Mouse (Mus musculus) thymus, postnatal 36 days (tissue): ENCODE measurements around the gene Fbxl8.
A peak's percentile ranks its signal among the peaks of the same experiment; 100 is the strongest.
"Not testable (repeated sequence)": the region's sequence is repeated elsewhere in the genome, so short reads cannot be mapped to it uniquely, and the experiment has no call there.

ENCODE experiments used
- DNase-seq, 2 experiments: peaks; one replicate each; pipeline ENCODE4 v3.0.0; 2022; ENCODE audit warnings: mixed read lengths in 2 of 2

The Fbxl8 gene

DNA sequence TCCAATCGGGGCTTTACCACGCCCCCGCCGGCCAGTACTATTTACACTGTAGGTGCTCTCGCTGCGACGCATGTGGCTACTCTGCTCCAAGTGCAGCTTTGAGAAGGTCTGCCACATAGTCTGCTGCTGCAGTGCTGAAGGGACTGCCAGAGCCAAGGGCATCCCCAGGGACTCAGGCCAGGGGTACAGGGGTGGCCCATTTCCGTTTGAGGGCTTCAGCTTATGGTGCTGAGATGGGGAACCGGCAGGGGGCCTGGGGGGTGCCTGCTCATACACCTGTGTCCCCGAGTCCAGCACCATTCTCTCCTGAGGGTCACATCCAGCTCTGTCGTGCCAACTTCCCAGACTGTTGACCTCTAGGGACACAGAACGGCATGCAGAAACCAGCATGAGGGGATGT lies 21.1 kb downstream of the Fbxl8 start:
- no peak for DNase-seq

DNA sequence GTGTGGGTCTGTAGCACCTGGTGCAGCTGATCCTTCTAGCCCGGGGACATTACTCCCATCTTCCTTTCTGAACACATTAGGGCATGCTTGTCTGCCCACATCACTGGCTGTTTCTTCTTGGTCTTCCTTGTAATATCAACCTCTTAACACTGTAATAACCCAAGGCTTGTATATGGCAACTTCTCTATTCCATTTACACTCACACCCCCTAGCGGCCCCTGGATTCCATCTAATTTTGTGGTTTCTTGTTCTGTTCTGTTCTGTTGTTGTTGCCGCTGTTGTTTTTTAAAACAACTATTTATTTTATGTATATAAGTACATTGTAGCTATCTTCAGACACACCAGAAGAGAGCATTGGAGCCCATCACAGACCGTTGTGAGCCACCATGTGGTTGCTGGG lies 22.5 kb downstream of the Fbxl8 start:
- DNase-seq: no peak

DNA sequence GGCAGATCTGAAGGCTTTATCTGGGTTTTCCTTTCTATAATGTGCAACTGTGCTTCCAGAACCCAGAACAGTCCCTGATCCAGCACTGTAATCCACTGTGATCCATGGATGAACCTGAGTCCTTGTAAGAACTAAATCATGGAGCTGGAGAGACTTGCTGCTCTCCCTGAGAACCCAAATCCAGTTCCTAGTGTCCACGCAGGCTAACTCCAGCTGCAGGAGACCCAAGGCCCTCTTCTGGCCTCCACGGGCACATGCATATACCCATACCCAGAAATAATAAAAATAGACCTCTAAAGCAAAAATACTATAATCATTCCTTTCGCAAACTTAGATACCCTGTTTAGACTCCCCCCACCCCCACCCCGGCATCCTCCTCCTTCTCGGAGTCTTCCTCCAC lies 23.8 kb downstream of the Fbxl8 start:
- no peak for DNase-seq

DNA sequence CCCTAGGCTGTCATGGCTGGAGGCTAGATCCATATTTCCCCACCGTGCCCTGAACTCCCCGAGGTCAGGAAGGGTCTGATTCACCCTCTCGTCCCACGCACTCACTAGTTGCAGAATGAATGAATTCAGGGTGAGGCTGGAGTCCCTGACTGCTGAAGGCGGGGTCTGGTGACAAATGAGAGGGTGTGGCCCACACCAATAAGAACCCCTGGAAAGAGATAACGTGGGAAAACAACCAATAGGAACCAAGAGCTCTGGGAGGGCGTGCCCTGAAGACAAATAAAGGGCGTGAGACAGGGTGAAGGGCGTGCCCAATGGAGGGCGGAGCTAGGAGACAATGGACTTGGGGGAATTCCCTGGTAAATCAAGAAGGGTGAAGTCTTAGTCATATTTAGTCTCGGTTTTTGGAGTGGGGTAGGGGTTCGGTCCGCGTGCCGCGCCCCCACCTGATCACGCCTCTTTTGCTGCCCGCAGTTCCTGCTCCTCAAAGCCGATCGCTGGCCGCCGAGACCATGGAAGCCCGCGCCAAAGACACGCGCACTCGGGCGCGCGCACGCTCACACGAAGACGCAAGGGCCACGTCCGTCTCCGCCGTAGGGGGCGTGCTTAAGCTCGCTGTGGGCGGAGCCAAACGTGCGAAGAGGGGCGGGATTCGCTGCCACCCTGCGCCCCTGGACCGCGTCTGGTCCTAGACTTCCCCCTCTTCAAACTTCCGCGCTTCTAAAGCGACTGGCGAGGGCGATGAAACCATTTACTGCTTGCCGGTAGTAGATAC lies 24.7 kb downstream of the Fbxl8 start:
- DNase-seq: peak; percentile 96 to 97

DNA sequence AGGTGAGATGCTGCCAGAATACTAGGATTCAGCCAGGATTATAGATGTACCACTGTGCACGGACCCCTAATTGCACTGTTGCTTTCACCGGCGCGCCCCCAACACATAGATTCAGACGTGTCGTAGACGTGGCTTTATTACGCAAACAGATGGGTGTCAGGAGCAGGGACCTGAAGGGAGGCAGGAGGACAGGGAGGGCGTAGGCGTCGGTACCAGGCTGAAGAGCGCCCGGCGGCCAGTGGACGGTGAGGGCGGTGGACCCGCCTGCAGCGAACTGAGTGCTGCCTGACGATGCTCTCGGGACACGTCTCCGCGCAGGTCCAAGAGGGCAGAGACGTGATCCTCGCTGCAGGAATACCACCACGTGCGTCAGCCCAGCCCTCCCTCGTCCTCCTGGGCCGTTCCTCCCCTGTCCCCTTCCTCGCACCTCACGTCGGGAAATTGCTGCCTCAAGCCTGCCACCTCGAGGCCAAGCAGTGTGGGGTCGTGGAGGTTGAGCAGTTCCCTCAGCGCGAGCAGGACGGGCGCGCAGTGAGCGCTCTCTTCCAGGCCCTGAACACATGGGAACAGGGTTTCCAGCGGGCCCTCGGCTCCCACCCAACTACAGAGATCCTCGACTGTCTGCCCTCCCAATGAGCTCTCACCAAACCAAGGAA lies 25.5 kb downstream of the Fbxl8 start, which contains the start of gene 4931428F04Rik:
Gene 4931428F04Rik (minus strand): TSS at position 60 of the 656 bp plus-strand sequence.
- peak; percentile 63 to 74 for DNase-seq

- peak; percentile 83 to 88 for DNase-seq
Measured at GRCm38 (mm10) chr8:105290554-105291314, 26.3 kb downstream of the Fbxl8 start.

- DNase-seq: not testable (repeated sequence)
Measured at GRCm38 (mm10) chr8:105291364-105291763, 26.9 kb downstream of the Fbxl8 start.

GRCm38 (mm10) chr8:105291802-105292201 lies 27.4 kb downstream of the Fbxl8 start:
- DNase-seq: not testable (repeated sequence)

- DNase-seq: no peak
Measured at GRCm38 (mm10) chr8:105292471-105292870, 28.0 kb downstream of the Fbxl8 start.

- DNase-seq: peak in 1 of 2 experiments; percentile 10
Measured at GRCm38 (mm10) chr8:105293405-105293804, 29.0 kb downstream of the Fbxl8 start.

DNA sequence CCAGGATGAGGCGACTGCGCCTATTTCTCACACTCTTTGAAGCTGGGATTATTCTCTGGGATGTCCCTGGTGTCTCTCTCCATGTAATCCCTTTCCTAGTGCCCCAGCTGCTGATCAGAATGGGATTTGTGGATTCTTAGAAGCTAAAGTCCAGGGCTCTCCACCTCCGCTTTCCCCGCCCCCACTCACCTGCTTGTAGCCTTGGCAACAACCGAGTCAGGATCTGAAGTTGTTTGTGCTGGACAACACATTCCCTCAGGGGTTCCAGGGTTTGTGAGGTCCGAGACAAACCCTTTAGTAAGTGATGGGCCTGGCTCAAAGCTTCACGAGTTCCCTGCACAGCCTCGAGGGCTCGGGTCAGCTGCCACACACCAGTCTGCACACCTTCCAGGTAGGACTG lies 30.3 kb downstream of the Fbxl8 start:
- DNase-seq: no peak

DNA sequence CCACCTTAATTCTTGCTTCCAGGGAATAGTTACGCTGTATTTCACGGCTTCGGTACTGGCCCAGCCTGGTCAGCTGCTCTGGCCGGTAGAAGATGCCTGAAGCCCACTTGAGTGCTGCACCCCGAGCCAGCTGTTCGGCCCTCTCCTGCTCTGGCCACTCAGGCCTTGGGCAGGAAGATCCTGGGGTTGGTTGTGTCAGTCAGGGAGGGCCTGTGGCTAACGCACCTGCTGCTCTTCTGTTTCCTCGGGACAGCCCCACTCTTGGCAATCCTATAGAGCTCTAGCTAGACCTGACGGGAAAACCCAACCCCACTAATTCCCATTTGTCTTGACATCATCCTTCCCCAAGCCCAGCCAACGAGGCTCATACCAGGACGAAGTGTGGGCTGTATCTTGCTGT lies 30.8 kb downstream of the Fbxl8 start:
- DNase-seq: peak in 1 of 2 experiments; percentile 8

- DNase-seq: peak in 1 of 2 experiments; percentile 35
Measured at GRCm38 (mm10) chr8:105295895-105296573, 31.6 kb downstream of the Fbxl8 start, which contains the start of gene Exoc3l. Exoc3l (minus strand) TSS chr8:105296101.

DNA sequence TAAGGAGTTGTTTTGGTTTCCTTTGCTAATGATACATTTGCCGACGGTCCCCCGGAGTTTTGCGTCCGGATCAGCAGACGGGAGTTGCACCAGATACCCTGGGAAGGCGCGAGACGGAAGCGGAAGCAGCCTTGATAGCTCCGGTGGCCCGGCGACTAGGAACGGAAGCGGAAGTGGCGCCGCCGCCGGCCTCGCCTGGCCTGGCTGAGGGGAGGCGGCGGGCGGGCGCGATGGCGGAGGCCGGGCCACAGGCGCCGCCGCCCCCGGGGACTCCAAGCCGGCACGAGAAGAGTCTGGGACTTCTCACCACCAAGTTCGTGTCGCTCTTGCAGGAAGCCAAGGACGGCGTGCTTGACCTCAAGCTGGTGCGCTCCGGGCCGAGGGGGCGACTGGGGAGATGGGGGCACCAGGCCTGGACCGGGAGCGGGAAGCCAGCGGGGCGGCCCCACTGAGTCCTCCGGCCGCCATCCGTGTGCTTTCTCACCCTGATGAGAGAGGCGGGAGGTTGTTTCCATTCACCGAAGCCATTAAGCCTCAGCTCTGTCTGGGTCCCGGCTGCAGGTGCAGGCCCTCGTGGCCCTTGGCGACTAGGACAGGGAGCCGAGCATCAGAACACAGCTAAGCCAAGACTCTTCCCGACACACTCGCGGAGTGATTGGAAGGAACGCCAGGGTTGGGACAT lies 33.2 kb downstream of the Fbxl8 start, which contains the start of gene E2f4:
Gene E2f4 (plus strand): TSS at position 153 of the 682 bp plus-strand sequence.
- peak; percentile 88 to 90 for DNase-seq

DNA sequence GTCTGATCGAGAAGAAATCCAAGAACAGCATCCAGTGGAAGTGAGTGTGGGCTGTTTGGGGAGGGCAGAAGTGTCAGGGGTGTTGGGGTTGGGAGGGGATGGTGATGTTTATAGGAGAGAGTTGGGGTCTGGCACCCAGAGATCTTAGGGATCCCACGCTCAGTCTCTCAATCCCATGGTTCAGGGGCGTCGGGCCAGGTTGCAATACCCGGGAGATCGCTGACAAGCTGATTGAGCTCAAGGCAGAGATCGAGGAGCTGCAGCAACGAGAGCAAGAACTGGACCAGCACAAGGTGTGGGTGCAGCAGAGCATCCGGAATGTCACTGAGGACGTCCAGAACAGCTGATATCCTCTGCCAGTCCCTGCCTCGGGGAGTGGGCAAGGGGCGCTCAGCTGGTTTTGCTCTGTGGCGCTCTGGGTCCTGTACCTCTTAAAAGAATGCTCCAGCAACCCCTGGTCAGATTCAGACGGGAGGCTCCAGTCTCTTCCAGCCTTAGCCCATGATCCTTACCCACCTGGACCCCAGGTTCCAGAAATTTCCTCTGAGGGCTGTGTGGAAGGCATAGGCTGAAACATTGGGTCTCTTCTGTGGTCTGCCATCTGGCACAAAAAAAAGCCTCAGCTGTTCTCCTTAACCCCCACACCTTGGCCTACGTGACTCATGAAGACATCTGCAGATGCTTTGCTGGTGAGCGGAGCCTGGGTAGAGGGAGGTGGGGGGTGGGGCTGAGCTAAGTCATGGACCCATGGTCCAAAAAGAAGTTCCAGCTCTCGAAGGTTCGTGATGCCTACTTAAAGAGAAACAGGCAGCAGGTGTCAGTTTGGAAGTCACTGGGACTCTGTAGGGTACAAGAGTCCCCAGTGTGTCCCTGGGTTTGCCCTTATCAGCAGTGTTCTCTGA lies 34.2 kb downstream of the Fbxl8 start:
- peak; percentile 51 to 69 for DNase-seq

- peak in 1 of 2 experiments; percentile 18 for DNase-seq
Measured at GRCm38 (mm10) chr8:105299962-105300361, 35.5 kb downstream of the Fbxl8 start.

GRCm38 (mm10) chr8:105303396-105303795 lies 38.9 kb downstream of the Fbxl8 start:
- DNase-seq: no peak

GRCm38 (mm10) chr8:105303874-105304273 lies 39.4 kb downstream of the Fbxl8 start:
- DNase-seq: no peak

- DNase-seq: peak in 1 of 2 experiments; percentile 37
Measured at GRCm38 (mm10) chr8:105304325-105305210, 40.1 kb downstream of the Fbxl8 start.
